Mouse (Mus musculus) kidney, embryonic 15.5 days (tissue): ENCODE data around the gene Ripply3. TPM values are rescaled to one million over a fixed set of nuclear protein-coding genes. Genes with fewer than 3 reads are reported as not detected.

Source experiments
- ATAC-seq: fragments of 200-750 bp; cut with Nextera tagmentation; replicated peaks from 2 replicates; pipeline ENCODE4 v1.8.0; 2017; ENCODE audit warnings: moderate TSS enrichment; ENCODE audit not compliant: low FRiP score
- H3K27ac ChIP-seq: fragments of 300-500 bp; sonication (generic); 2 replicates; pipeline ENCODE4 v1.5.1; 2015; ENCODE audit warnings: mild to moderate bottlenecking, inconsistent platforms
- H3K27me3 ChIP-seq: fragments of 300-500 bp; sonication (generic); 2 replicates; pipeline ENCODE4 v1.6.1; 2015; ENCODE audit warnings: inconsistent platforms
- H3K36me3 ChIP-seq: fragments of 300-500 bp; sonication (generic); 2 replicates; pipeline ENCODE4 v1.6.1; 2015; ENCODE audit warnings: inconsistent platforms
- H3K4me1 ChIP-seq: fragments of 300-500 bp; sonication (generic); 2 replicates; pipeline ENCODE4 v1.6.1; 2015; ENCODE audit warnings: inconsistent platforms
- H3K4me2 ChIP-seq: fragments of 300-500 bp; sonication (generic); 2 replicates; pipeline ENCODE4 v1.6.1; 2015; ENCODE audit warnings: moderate library complexity, mild to moderate bottlenecking, inconsistent platforms
- H3K4me3 ChIP-seq: fragments of 300-500 bp; sonication (generic); replicated peaks from 2 replicates; pipeline ENCODE4 v1.5.1; 2015; ENCODE audit warnings: mild to moderate bottlenecking, inconsistent platforms
- H3K9ac ChIP-seq: fragments of 300-500 bp; sonication (generic); 2 replicates; pipeline ENCODE4 v1.6.1; 2015; ENCODE audit warnings: mild to moderate bottlenecking, inconsistent platforms
- H3K9me3 ChIP-seq: fragments of 300-500 bp; sonication (generic); replicated peaks from 2 replicates; pipeline ENCODE4 v1.6.1; 2016; ENCODE audit warnings: inconsistent platforms
- WGBS: fragments of 180-500 bp; shearing (Covaris S2); methylation state at CpG from one replicate; pipeline ENCODE4 v1.1.7; 2015; ENCODE audit warnings: mixed read lengths; 5-methylcytosine and 5-hydroxymethylcytosine counted together
- polyA plus RNA-seq: library from polyadenylated mRNA; unstranded; fragments of >200 nt; fragmentation: Nextera tagmentation; extraction: Ambion mirVana; gene quantifications from 2 replicates; pipeline ENCODE4 v1.2.1, GENCODE M21; 2015

Gene Ripply3
- polyA plus RNA-seq, 1 experiment from 2014 or later: 14.6 TPM

GRCm38 (mm10) chr16:94365435-94365834, 37.2 kb downstream of the Ripply3 start:
- Histone ChIP-seq H3K9ac (no peak overlapping the region), H3K4me2 (no peak overlapping the region), H3K4me1 (peaks cover 19% of the 10 kb centered on the region), H3K36me3 (peaks cover 15% of the 10 kb centered on the region; the same call in 1 of the 2 replicates), H3K9me3 (no peaks in the 10 kb centered on the region), H3K4me3 (no peak overlapping the region), H3K27ac (no peak overlapping the region), H3K27me3 (no peaks in the 10 kb centered on the region)
- WGBS: 81% methylated on average over 3 of the region's 3 CpGs
- no peak for ATAC-seq

- Histone ChIP-seq H3K27ac (peak overlapping the region; percentile 98), H3K4me2 (peak overlapping the region; percentile 66), H3K9me3 (no peaks in the 10 kb centered on the region), H3K27me3 (no peaks in the 10 kb centered on the region), H3K4me1 (peaks cover 28% of the 10 kb centered on the region), H3K4me3 (peak overlapping the region; percentile 97), H3K9ac (peak overlapping the region; percentile 91), H3K36me3 (peaks cover 8% of the 10 kb centered on the region; the same call in 1 of the 2 replicates)
- ATAC-seq: peak; percentile 3; the same call in 1 of the 2 replicates
- WGBS: 2% methylated on average over 6 of the region's 6 CpGs
Observed at GRCm38 (mm10) chr16:94369596-94370172, 41.5 kb downstream of the Ripply3 start.

- H3K4me1 ChIP-seq: peaks cover 31% of the 10 kb centered on the region
- peak within 1 kb of the TSS; percentile 97 for H3K4me3 ChIP-seq
- H3K27ac ChIP-seq: peak within 1 kb of the TSS; percentile 98
- H3K9ac ChIP-seq: peak within 1 kb of the TSS; percentile 91
- peak within 1 kb of the TSS; percentile 66 for H3K4me2 ChIP-seq
- H3K27me3 ChIP-seq: no peaks in the 10 kb centered on the region
- peaks cover 4% of the 10 kb centered on the region; the same call in 1 of the 2 replicates for H3K36me3 ChIP-seq
- H3K9me3 ChIP-seq: no peaks in the 10 kb centered on the region
- under 1% methylated on average over 78 of the region's 79 CpGs for WGBS
- ATAC-seq: peak; percentile 88
Observed at GRCm38 (mm10) chr16:94370173-94370914, 42.1 kb downstream of the Ripply3 start, which contains the start of gene Ttc3. Gene Ttc3 (plus strand): TSS chr16:94370618.

- peaks cover 31% of the 10 kb centered on the region for H3K4me1 ChIP-seq
- H3K27me3 ChIP-seq: no peaks in the 10 kb centered on the region
- peak overlapping the region; percentile 97 for H3K4me3 ChIP-seq
- H3K4me2 ChIP-seq: peak overlapping the region; percentile 66
- H3K36me3 ChIP-seq: peaks cover 4% of the 10 kb centered on the region; the same call in 1 of the 2 replicates
- ATAC-seq: peak; percentile 86
- no peaks in the 10 kb centered on the region for H3K9me3 ChIP-seq
- H3K27ac ChIP-seq: peak overlapping the region; percentile 98
- WGBS: under 1% methylated on average over 43 of the region's 43 CpGs
- peak overlapping the region; percentile 91 for H3K9ac ChIP-seq
Observed at GRCm38 (mm10) chr16:94370915-94371300, 42.7 kb downstream of the Ripply3 start.

GRCm38 (mm10) chr16:94371301-94371931, 43.2 kb downstream of the Ripply3 start, which contains the start of gene Pigp:
Gene Pigp (minus strand): TSS chr16:94371842.
- Histone ChIP-seq H3K4me2 (peak within 1 kb of the TSS; percentile 66), H3K4me3 (peak within 1 kb of the TSS; percentile 97), H3K9ac (peak within 1 kb of the TSS; percentile 91), H3K27me3 (no peaks in the 10 kb centered on the region), H3K4me1 (peaks cover 31% of the 10 kb centered on the region), H3K36me3 (peaks cover 4% of the 10 kb centered on the region; the same call in 1 of the 2 replicates), H3K9me3 (no peaks in the 10 kb centered on the region), H3K27ac (peak within 1 kb of the TSS; percentile 98)
- under 1% methylated on average over 37 of the region's 43 CpGs for WGBS
- ATAC-seq: peak; percentile 84

- Histone ChIP-seq H3K27me3 (no peaks in the 10 kb centered on the region), H3K27ac (no peak overlapping the region), H3K4me2 (no peak overlapping the region), H3K9me3 (no peaks in the 10 kb centered on the region), H3K4me1 (peaks cover 8% of the 10 kb centered on the region), H3K4me3 (no peak overlapping the region), H3K9ac (no peak overlapping the region), H3K36me3 (peaks cover 4% of the 10 kb centered on the region; the same call in 1 of the 2 replicates)
- 75% methylated on average over 1 of the region's 1 CpGs for WGBS
- no peak for ATAC-seq
Observed at GRCm38 (mm10) chr16:94379386-94379785, 51.2 kb downstream of the Ripply3 start.

- Histone ChIP-seq H3K4me2 (no peak overlapping the region), H3K9me3 (no peaks in the 10 kb centered on the region), H3K27me3 (no peaks in the 10 kb centered on the region), H3K4me1 (0 out of 2 replicates have a peak, but pooled peaks cover 5% of the 10 kb centered on the region), H3K9ac (no peak overlapping the region), H3K4me3 (no peak overlapping the region), H3K36me3 (peaks cover 20% of the 10 kb centered on the region), H3K27ac (no peak overlapping the region)
- WGBS: 97% methylated on average over 3 of the region's 3 CpGs
- ATAC-seq: no peak
Observed at GRCm38 (mm10) chr16:94383277-94383676, 55.1 kb downstream of the Ripply3 start.

Other genes with a start within 250 kb of the Ripply3 start
- 2.1 and 2.5 TPM in 2 replicates for gene Sim2, start 243.5 kb upstream of the Ripply3 start, polyA plus RNA-seq
- 10.6 and 10.9 TPM in 2 replicates for gene Hlcs, start 14.8 kb upstream of the Ripply3 start, polyA plus RNA-seq
- gene Ttc3, start 42.2 kb downstream of the Ripply3 start, polyA plus RNA-seq: 228 and 230 TPM in 2 replicates
- gene Pigp, start 43.4 kb downstream of the Ripply3 start, polyA plus RNA-seq: 113 and 129 TPM in 2 replicates
- 56.4 and 59.3 TPM in 2 replicates for gene Vps26c, start 198.4 kb downstream of the Ripply3 start, polyA plus RNA-seq
- 8.7 and 9.7 TPM in 2 replicates for gene Dyrk1a, start 241.6 kb downstream of the Ripply3 start, polyA plus RNA-seq